Mouse (Mus musculus) erythroid progenitor cell, adult 5-6 weeks (primary cell): Measurements from ENCODE around the gene Spata21. TPM values are rescaled to one million over a fixed set of nuclear protein-coding genes. Genes with fewer than 3 reads are reported as not detected.

Experiments
- ATAC-seq: replicated peaks from 2 replicates; pipeline ENCODE4 v1.8.0; 2016; ENCODE audit warnings: moderate number of reproducible peaks, mild to moderate bottlenecking, moderate TSS enrichment, inconsistent platforms; ENCODE audit not compliant: poor library complexity, low FRiP score, severe bottlenecking
- total RNA-seq, 2 experiments: library from RNA; stranded (forward) in 1 of 2; stranded (reverse) in 1 of 2; fragments of 150-400 nt in 1 of 2; fragments of 186-747, 209-891 nt in 1 of 2; gene quantifications; 2 replicates each; pipeline versions ENCODE4 v1.2.3 to v1.2.4; 2015 to 2017; ENCODE audit warnings: low replicate concordance in 2 of 2

Gene Spata21
- total RNA-seq, 2 experiments from 2014 or later = not detected

DNA sequence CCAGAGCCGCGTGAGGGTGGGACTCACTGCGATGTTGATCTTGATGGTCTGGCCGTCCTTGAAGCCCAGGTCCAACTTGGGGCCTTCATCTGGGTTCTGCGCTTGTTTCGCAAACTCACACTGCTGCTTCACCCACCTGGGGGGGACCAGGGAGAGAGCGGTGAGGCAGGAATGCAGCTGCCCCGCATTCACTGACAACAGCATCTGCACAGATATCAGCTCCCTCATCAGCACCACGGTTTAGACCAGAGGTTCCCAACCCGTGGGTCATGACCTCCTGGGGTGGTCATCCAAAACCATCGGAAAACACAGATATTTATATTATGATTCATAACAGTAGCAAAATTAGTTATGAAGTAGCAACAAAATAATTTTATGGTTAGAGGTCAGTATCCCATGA is 15.6 kb upstream of the Spata21 start:
- no peak for ATAC-seq

- no peak for ATAC-seq
Measured at GRCm38 (mm10) chr4:141073661-141074060, 14.5 kb upstream of the Spata21 start.

DNA sequence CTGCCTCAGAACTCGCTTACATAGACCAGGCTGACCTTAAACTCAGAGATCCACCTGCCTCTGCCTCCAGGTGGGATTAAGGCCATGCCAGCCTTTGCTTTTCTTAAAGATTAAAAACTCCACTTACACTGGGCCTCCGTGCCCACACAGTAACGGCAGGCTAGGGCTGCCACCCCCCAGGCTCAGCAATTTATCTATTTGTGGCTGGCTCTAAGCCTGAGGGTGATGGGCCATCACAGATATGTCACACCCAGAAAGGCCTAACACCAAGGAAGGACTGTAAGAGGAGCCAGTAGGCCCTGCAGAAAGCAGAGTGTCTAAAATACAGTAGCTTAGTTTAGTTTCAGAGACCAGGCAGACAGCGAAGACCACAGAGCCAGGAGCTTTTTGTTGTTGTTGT is 14.0 kb upstream of the Spata21 start:
- ATAC-seq = 0 out of 2 replicates have a peak, but pooled peaks have one; percentile 20

- peak; percentile 65 for ATAC-seq
Measured at GRCm38 (mm10) chr4:141076761-141077506, 11.2 kb upstream of the Spata21 start.

DNA sequence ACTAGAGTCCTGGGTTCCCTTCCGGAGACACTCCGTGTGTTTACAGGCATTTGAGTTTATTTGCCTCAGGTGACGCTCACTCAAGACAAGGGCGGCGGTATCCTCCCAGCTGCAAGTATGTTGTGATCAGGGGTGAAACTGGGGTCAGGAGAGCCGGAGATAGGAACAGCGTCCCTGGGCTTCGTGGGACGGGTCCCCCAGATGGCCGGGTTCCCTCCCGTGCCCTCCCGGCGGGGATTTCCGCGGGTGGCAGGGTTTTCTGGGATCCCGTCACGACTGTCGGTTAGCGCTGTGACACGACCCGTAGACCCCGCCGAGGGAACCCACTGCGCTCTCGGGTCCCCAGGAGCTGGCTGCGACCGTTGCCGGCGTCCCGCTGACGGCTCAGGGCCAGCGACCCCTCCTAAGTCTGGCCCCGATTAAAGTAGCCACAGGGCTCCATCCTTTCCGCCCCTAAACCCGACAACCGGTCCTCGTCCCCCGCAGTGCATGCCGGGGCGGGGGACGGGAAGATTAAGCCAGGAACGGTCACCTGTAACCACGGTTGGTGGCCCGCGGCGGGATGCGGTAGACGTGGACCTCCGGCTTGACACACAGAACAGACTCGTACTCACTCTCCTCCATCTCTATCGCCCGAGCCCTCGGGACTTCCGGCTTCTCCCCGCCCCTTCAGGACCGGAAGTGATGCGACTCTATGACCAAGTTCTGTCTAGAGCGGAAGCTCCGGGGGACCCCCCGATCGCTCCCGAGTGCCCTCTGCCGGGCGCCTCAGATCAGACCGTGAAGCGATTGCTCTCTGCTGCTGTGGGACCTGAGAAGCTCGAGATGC is 10.2 kb upstream of the Spata21 start, which contains the start of gene Necap2:
TSS of gene Necap2 (minus strand) at position 677 of the 829 bp plus-strand sequence.
- peak; percentile 84 for ATAC-seq

DNA sequence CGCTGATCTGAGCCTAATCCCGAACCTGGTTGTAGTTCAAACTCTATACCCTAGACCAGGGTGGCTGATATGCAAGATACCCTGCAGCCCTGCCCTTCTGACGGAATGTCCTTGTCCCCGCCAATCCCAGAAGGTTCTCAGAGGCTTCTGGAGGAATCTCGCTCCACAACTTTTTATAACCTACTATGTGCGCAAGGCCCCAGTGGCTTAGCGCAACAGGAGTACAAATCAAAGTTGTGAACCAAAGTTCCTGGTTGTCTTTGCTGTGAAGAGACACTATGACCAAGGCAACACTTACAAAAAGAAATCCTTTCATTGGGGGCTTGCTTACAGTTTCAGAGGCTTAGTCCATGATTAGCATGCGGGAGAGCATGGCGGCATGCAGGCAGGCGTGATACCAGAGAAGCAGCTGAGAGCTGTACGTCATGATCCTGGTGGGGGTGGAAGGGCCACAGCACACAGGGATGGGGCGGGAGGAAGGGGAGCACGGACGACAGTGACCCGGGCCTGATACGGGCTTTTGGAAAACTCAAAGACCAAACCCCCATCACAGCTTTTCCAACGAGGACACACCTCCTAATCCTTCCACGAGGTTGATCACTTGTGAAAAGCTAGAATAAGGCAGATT is 9.5 kb upstream of the Spata21 start:
- ATAC-seq = no peak

DNA sequence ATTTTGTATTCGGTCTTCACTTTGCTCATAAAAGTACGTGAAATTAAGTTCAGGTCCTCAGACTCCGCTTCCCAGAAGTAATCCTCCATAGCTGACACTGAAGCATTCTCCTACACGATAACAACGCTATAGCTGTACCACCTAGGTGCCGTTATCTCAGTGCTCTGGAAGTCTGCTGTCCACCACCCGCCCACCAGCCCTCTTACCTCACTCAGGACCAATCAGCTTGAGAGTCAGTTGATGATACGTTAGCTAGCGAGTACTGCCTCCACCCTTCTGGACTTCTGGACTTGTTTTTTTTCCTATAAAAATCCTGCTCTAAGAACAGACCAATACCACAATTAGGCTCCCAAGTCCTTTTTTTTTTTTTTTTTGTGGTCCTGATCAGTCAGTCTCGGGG is 1.3 kb upstream of the Spata21 start:
- 0 out of 2 replicates have a peak, but pooled peaks have one; percentile 31 for ATAC-seq

GRCm38 (mm10) chr4:141088714-141089113 is 581 bp downstream of the Spata21 start:
- ATAC-seq = no peak

DNA sequence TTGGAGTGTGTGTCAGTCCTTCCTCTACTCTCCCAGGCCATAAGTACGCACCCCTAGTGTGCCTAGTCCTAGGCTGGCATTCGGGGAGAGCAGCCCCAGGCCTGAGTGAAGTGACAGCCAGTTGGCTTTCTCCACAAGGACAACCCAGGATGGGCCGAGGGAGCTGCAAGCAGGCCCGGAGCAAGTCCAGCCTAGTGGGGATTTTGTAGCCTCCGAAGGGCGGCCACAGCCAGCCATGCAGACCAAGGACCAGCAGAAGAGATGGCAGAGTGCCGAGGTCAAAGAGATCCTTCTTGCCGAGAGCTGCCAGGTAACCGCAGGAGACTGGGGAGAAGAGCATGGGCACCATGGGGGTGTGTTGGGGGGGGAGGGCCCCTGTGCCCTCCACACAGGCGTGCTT is 6.9 kb downstream of the Spata21 start:
- no peak for ATAC-seq

DNA sequence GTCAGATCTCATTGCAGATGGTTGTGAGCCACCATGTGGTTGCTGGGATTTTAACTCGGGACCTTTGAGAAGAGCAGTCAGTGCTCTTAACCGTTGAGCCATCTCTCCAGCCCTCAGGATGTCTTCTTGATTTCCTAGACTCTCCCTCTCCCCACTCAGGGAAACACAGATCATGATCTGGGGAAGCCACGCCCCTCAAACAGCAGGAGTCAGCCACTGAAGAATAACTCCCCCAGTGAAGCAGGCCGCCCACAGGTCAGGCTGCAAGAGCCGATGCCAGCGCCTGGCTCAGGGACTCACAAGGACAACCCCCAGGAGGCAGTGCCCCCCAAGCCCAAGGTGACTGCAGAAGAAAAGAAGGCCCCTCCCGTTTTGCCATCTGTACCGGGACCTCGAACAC is 8.6 kb downstream of the Spata21 start:
- ATAC-seq = no peak

GRCm38 (mm10) chr4:141098935-141099334 is 10.8 kb downstream of the Spata21 start:
- ATAC-seq = no peak

DNA sequence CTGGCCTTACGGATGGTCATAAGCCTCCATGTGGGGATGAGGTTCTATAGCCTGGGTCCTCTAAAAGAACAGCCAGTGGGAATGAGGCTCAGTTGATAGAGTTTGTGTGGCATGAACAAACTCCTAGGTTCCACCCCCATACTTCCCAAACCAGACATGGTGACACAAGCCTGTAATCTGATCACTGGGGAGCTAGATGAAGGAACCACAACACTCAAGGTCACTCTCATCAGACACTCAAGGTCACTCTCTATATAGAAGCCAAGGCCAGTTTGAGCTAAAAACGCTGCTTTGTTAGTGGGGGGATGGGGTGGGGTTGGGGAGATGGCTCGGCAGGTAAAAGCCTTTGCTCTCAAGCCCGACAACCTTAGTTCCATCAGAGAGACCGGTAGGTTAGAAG is 11.8 kb downstream of the Spata21 start:
- no peak for ATAC-seq

DNA sequence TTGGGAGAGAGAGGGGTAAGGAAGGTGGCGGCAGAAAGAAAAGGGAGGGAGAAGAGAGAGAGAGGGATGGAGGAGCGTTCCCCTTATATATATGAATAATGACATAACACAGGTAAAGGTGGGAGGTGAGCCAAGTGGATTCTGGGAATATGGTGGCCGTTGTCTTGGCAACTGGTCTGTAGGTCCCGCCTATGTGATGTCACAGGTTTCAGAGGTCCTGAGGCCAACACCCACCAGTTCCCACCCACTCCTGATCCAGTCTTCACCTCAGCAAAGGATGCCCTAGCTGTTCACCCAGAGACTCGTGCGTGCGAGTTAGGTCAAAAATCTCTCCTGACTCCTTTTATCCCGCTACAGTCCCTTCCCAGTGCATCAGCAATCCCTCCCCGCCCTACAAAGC is 13.2 kb downstream of the Spata21 start:
- no peak for ATAC-seq

- no peak for ATAC-seq
Measured at GRCm38 (mm10) chr4:141101855-141102254, 13.7 kb downstream of the Spata21 start.

DNA sequence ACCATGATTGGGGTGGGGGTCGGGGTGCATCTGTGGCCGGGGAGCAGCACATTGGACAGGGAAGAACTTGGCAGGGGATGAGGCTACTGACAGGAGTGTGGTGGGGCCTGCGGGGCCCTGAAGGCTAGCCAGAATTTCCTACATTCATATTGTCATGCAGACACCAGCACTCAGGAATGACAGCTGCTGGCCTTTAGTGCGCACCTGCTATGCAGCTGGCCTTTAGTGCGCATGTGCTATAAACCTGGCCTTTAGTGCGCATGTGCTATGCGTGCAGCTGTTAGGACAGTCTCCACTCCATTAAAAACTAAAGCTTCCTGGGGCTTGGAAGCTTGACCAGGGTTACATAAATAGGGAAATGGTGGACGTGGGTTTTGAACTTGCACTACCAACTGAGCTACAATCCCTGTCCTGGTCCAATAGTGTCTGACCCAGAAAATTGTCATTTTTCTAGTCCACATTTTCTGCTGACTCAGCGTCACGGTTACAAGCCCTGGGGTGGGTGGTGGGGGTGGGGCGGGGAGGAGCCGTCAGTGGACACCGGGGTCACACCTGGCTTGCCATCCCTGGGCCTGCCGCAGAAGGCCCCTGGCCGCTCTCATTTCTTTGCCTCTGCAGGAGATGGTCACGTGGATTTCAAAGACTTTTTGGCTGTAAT is 18.5 kb downstream of the Spata21 start:
- ATAC-seq = no peak

DNA sequence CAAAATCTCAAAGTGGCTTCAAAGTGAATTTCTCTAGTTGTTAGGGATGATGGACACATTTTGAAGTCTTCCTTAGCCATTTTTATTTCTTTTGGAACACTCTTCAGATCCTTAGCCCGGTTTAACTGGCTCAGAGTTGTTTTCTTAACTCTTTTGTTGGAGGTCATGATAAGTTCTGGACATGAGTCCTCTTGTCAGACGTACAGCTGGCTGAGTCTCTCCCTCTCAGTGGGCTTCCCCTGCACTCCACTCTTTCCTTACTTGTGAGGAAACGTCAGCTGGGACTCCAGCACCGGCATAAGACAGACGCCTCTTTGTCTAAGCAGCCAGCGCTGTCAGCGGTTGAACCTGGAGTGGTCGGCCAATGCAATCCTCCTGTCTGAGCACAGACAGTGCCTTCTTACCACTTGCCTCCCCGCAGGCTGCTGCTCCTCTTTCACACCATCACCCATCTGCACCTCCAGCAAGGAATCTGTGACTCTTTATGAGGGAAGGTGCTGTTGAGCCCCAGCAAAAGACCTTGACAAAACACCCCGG is 20.1 kb downstream of the Spata21 start:
- no peak for ATAC-seq

DNA sequence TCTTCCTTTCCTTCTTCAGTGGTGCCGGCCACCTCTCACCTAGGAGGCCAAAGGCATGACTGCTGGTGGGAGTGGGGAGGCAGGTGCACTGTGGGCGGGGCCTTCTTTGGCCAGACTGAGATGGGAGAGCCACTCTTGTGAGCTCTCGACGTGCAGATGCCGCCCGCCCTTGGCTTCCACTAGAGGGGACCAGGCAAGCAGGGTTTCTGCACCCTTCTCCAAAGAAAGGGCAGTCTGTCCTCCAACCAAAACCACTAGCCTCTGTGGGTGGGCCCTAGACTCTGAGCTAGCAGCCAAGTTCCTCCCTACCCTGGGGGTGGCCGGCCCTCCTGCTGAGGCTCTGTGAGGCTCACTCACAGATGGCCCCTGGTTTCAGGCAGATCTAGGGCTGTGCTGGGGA is 25.7 kb downstream of the Spata21 start:
- no peak for ATAC-seq

- no peak for ATAC-seq
Measured at GRCm38 (mm10) chr4:141114521-141114981, 26.4 kb downstream of the Spata21 start.

DNA sequence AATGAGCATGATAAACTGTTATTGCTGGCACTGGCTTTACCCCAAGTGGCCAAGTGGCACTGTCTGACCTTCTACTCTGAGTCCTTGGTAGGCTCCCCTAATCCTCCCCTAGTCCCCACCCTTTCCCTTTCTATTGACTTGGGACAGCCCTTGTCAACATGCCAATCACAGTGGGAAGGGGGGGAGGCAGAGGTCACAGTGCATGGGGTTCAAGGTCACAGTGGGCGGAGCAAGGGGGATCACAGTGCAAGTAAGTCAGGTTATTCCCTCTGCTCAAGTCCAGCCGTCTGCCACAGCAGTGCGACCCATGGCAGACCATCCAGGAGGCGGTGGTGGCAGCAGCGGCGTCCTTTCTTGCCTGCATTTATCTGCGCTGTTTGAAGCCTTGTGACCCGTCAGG is 27.3 kb downstream of the Spata21 start:
- ATAC-seq = no peak

GRCm38 (mm10) chr4:141118691-141119090 is 30.6 kb downstream of the Spata21 start:
- no peak for ATAC-seq
